Mouse (Mus musculus) layer of hippocampus, postnatal 14 days (tissue): ENCODE results near the gene Atxn1. TPM values are rescaled to one million over a fixed set of nuclear protein-coding genes. Genes with fewer than 3 reads are reported as not detected.

Experiments used
- DNase-seq, 2 experiments: peaks; one replicate each; pipeline ENCODE4 v3.0.0; 2021 to 2022; ENCODE audit warnings: low spot score in 2 of 2, mixed read lengths in 1 of 2
- total RNA-seq, 2 experiments: library from RNA; stranded (reverse); gene quantifications; 2 replicates each; pipeline ENCODE4 v1.2.3; 2021

The Atxn1 gene
- total RNA-seq, 2 experiments from 2014 or later = 92.4 to 124 TPM

DNA sequence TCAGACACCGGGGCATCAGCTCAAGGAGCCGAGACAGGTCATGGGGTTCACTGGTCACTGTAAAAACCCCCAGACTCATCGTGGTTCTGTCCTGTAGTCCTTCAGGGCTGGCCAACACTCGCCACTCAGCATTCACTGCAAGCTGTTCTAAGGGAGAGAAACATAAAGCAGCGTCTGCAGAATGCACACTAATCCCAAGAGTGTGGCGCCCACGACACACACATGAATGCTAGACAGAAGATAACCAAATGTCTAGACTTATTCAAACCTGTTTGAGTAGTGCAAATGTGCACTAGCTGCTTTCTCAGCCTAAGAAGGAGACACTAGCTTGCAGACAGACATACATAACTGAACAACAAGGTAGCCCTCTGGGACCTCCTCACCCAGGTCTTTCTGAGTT is 321.9 kb downstream of the Atxn1 start:
- no peak for DNase-seq

GRCm38 (mm10) chr13:45640431-45640830 is 324.4 kb downstream of the Atxn1 start:
- DNase-seq = no peak

DNA sequence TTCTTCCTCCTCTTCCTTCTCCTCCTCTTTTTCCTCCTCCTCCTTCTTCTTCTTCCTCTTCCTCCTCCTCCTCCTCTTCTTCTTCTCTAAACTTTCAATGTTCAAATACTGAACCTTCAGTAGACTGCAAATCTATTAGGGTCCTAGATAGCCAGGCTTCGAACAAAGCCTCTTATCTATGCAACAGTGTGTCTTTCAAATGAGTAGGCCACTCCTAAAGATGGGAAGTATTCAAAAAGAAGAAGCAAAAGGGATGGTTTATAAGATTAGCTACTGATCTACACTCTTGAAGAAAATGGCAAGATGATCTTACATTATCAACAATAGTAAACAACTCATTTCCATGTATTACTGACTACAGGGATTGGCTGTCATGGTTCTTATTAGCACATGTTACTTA is 326.5 kb downstream of the Atxn1 start:
- DNase-seq = no peak

- no peak for DNase-seq
Measured at GRCm38 (mm10) chr13:45637324-45637723, 327.5 kb downstream of the Atxn1 start.

- peak in 1 of 2 experiments; percentile 39 for DNase-seq
Measured at GRCm38 (mm10) chr13:45636435-45636834, 328.4 kb downstream of the Atxn1 start.

GRCm38 (mm10) chr13:45633918-45634317 is 330.9 kb downstream of the Atxn1 start:
- no peak for DNase-seq

- DNase-seq = no peak
Measured at GRCm38 (mm10) chr13:45632133-45632532, 332.7 kb downstream of the Atxn1 start.

GRCm38 (mm10) chr13:45630518-45631290 is 334.1 kb downstream of the Atxn1 start:
- peak in 1 of 2 experiments; percentile 50 for DNase-seq

GRCm38 (mm10) chr13:45629750-45630149 is 335.1 kb downstream of the Atxn1 start:
- DNase-seq = no peak

DNA sequence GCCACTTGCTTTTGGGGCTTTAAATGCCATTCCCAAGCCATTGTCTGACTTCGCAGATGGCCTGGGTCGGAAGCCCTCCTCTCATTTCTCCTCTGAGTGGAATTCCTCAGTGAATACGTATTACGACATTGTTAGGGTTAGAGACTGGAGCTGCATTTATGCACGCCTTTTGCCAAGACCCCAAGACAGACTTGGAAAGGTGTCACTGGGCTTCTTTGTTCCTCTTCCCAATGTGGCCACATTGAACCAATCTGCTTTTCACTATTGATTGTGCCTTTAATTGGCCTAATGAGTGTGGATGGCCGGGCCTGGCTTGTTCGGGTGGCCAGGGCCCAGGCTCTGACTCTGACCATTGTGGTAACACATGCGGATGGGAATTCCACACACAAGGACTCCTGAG is 336.5 kb downstream of the Atxn1 start:
- DNase-seq = peak in 1 of 2 experiments; percentile 49

GRCm38 (mm10) chr13:45627206-45627751 is 337.5 kb downstream of the Atxn1 start:
- DNase-seq = no peak

DNA sequence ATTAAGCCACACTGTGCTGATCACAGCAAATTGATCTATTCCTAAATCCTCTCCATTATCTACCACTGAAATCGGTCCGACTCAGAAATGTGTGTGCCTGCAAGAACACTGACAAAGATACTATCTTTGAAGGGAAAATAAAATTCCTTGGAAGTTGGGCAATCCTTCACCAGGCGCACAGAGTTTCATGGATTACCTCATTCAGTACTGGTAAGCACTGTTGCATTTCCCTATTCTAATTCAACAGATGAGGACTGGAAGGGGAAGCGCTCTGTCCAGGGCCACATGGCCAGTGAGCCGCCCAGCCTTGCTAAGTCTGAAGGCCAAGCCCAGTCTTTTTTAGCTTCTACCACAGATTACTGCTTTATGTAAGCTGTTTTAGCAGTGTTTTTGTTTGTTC is 339.1 kb downstream of the Atxn1 start:
- DNase-seq = no peak

DNA sequence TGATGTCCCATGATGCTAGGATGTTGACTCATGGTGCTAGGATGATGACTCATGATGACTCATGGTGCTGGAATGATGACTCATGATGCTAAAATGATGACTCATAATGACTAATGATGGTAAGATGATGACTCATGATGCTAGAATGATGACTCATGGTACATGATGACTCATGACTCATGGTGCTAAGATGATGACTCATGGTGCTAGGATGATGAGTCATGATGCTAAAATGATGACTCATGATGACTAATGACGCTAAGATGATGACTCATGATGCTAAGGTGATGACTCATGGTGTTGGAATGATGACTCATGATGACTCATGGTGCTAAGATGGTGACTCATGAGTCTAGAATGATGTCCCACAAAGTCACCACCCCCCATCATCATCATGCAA is 341.0 kb downstream of the Atxn1 start:
- no peak for DNase-seq

DNA sequence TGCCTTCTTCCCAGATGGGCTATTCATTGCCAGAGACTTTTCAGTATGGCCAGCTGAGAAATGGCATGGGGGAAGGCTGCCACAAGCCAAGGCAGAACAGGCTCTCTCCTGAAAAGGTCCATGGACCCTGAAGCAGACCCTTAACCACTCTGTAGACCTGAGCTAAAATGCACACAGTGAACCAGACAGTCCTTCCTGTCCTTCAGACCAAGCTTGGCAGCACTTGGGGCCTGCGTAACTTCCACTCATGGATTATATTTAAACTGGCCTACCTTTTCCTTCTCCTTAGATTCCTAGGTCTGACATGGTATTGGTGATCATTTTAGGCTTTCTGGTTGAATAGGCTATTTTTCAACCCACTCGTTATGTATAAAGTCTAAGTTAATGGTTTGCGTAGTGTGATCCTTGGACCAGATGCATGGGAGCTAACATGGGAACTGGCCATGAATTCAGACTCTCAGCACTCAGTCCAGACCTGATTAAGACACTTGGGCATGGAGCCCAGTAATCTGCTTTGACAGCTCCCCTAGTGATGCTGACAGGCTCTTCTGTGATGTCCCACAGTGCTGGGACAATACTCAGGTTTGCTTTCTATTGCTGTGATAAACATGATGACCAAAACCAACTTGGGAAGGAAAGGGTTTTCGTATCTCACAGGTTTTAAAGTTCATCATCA is 341.8 kb downstream of the Atxn1 start:
- DNase-seq = no peak

DNA sequence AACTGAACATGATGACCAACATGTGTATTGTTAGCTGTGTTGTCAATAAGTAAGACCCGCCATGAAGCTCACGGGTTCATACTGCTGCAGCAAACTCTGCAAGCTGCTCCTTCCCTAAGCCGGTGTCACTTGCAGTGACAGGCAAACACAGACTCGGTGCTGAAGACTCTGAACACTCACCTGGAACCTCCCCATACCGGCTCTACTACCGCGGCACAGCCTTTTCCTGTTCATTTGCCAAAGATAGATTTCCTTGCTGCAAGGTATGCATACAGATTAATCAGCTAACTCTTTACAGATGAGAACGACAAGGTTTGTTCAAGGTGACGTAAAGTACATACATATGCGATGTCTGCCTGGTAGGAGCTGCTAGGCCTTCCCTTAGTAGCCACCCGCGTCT is 344.1 kb downstream of the Atxn1 start:
- no peak for DNase-seq

DNA sequence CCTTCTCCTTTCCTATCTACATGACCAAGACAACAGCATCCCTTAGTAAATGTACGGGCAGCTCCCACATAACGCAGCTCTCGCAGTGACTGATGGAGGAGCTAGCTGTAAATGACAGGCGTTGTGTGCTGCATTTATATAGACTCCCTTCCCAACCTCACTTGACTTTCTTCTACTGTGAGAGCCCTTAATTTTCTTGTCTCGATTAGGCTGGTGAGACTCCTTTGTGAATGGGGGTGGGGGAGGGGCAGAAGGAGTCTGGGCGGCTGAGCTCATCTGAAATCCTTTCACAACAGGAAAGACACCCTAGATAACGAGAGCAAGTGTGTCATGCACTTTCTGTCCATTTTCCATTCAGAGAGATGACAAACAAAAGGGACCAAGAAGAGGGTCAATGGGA is 344.5 kb downstream of the Atxn1 start:
- no peak for DNase-seq

DNA sequence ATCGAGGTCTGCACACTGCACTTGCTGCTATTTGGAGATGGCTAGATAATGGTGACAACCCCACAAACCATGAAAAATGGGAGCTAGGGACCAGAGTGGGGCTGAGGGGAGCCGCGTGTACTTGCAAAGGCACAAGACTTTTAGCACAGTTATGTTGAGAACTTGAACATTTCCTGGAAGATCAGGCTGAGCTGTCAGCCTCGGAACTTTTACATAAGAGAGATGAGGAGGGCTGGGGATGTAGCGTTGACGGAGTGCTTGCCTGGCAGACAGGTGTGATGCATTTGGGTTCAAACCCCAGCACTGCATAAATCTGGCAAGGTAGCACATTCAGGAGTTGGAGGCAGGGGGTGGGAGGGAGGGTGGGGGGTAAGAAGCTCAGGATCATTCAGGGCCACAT is 346.8 kb downstream of the Atxn1 start:
- no peak for DNase-seq

DNA sequence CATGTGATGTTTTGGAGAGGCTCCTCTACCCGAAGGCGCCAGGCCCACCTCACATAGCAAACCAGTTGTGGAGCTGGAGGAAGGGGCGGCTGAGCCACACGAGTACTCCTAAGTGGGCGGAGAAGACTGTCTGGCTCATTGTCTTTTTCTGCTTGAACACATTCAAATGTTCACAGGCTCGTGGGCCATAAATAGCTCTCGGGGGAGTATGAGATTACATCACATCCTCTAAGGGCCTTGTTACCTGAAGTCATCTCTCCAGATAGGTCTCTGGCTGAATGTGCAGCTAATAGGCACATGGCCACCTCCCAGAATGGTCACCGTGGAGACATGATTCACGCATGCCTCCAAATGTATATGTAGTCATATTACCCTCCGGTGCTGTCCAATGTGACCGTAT is 350.0 kb downstream of the Atxn1 start:
- DNase-seq = peak in 1 of 2 experiments; percentile 41

DNA sequence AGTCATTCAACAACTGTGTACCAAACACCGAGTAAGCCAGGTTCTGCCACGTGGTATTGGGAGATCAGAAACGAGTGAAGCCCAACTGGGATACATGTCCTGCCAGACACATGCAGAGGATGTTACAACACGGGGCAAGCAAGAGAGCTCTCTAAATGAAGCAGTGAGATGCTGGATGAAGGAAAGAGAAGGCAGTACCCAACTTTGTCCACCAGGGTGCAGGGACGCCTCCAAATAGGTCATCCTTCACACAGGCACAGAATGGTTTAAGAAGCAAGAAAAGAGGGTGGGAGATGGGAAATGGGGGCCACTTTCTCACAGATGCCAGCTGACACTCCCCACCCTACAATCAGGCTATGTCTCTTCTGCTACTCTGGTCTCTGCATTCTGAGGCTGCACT is 351.5 kb downstream of the Atxn1 start:
- DNase-seq = peak in 1 of 2 experiments; percentile 57

GRCm38 (mm10) chr13:45611554-45611953 is 353.3 kb downstream of the Atxn1 start:
- no peak for DNase-seq

- DNase-seq = no peak
Measured at GRCm38 (mm10) chr13:45609461-45609860, 355.3 kb downstream of the Atxn1 start.

DNA sequence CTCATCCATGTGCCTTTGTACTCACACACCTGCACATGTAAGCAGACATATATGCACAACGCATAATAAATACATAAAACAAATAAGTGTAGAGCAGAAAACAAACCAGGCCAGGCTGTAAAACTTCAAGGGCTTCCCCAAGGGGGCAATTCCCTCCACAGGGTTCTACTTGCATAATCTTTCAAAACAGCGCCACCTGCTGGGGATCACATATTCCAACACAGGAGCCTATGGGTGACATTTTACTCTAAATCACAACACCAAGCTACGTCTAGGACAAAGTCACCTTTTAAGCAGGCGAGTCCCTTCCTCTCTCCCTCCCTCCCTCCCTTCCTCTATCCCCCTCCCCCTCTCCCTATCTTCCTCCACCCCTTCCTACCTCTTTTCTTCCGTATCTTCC is 356.2 kb downstream of the Atxn1 start:
- DNase-seq = no peak
